Mouse (Mus musculus) heart, postnatal 10 days (tissue): ENCODE results near the gene Acadm. TPM values are rescaled to one million over a fixed set of nuclear protein-coding genes. Genes with fewer than 3 reads are reported as not detected.
A peak's percentile ranks its signal among the peaks of the same experiment; 100 is the strongest.

Experiments used
- DNase-seq, 2 experiments: peaks; one replicate each; pipeline ENCODE4 v3.0.0; 2021
- intact Hi-C: fragments of 180-260 bp; cut with DNase I; formaldehyde crosslinking; loops from one replicate; pipeline ENCODE4 v1.15.1; 2025
- total RNA-seq, 2 experiments: library from RNA; stranded (reverse); gene quantifications; 2 replicates each; pipeline ENCODE4 v1.2.3; 2021

The Acadm gene
- 100 to 1,000 TPM; 859 to 893 TPM for total RNA-seq

GRCm38 (mm10) chr3:153944335-153944990, at the start of gene Acadm:
TSS of gene Acadm (minus strand) at chr3:153944632.
- intact Hi-C loops, result no loop called here
- peak; percentile 99 for DNase-seq

GRCm38 (mm10) chr3:153984428-153985340, 40.3 kb upstream of the Acadm start:
- intact Hi-C loops, result loop anchor here (1.0 kb wide), 1 partner anchor 242 kb away; no protein-coding TSS in a partner anchor
- peak in 1 of 2 experiments; percentile 30 for DNase-seq

- intact Hi-C loops, result no loop called here
- no peak for DNase-seq
Observed at GRCm38 (mm10) chr3:153980611-153981010, 36.2 kb upstream of the Acadm start.

GRCm38 (mm10) chr3:153975791-153976190, 31.4 kb upstream of the Acadm start:
- no peak for DNase-seq
- intact Hi-C loops, result no loop called here

GRCm38 (mm10) chr3:153975060-153975459, 30.6 kb upstream of the Acadm start:
- DNase-seq, result no peak
- intact Hi-C loops, result no loop called here

GRCm38 (mm10) chr3:153973949-153974760, 29.7 kb upstream of the Acadm start:
- intact Hi-C loops, result no loop called here

GRCm38 (mm10) chr3:153973171-153973948, 28.9 kb upstream of the Acadm start, which contains the start of gene Slc44a5:
TSS of gene Slc44a5 (plus strand) at chr3:153973436.
- intact Hi-C loops, result no loop called here
- DNase-seq, result peak in 1 of 2 experiments; percentile 14

More at GRCm38 (mm10) chr3:153973949-153974760, 29.7 kb upstream of the Acadm start:
- no peak for DNase-seq

GRCm38 (mm10) chr3:153969451-153969850, 25.0 kb upstream of the Acadm start:
- intact Hi-C loops, result loop anchor here (10.0 kb wide), 1 partner anchor 605 kb away; no protein-coding TSS in a partner anchor

GRCm38 (mm10) chr3:153968549-153968948, 24.1 kb upstream of the Acadm start:
- DNase-seq, result peak in 1 of 2 experiments; percentile 37
- intact Hi-C loops, result loop anchor here (10.0 kb wide), 1 partner anchor 606 kb away; no protein-coding TSS in a partner anchor

More at GRCm38 (mm10) chr3:153969451-153969850, 25.0 kb upstream of the Acadm start:
- DNase-seq, result no peak

GRCm38 (mm10) chr3:153967447-153967846, 23.0 kb upstream of the Acadm start:
- DNase-seq, result no peak
- intact Hi-C loops, result loop anchor here (10.0 kb wide), 1 partner anchor 607 kb away; no protein-coding TSS in a partner anchor

- DNase-seq, result no peak
- intact Hi-C loops, result loop anchor here (10.0 kb wide), 1 partner anchor 613 kb away; no protein-coding TSS in a partner anchor
Observed at GRCm38 (mm10) chr3:153961632-153962389, 17.4 kb upstream of the Acadm start.

GRCm38 (mm10) chr3:153960884-153961283, 16.5 kb upstream of the Acadm start:
- no peak for DNase-seq
- intact Hi-C loops, result loop anchor here (10.0 kb wide), 1 partner anchor 614 kb away; no protein-coding TSS in a partner anchor

- intact Hi-C loops, result loop anchor here (1.0 to 10.0 kb wide), 2 partner anchors 267 to 615 kb away; no protein-coding TSS in a partner anchor
- DNase-seq, result no peak
Observed at GRCm38 (mm10) chr3:153959731-153960207, 15.3 kb upstream of the Acadm start.

GRCm38 (mm10) chr3:153959035-153959730, 14.8 kb upstream of the Acadm start:
- intact Hi-C loops, result loop anchor here (1.0 kb wide), 1 partner anchor 267 kb away; no protein-coding TSS in a partner anchor
- DNase-seq, result peak; percentile 34 to 70

GRCm38 (mm10) chr3:153957916-153958315, 13.5 kb upstream of the Acadm start:
- intact Hi-C loops, result no loop called here
- DNase-seq, result no peak

GRCm38 (mm10) chr3:153948176-153948575, 3.7 kb upstream of the Acadm start:
- intact Hi-C loops, result loop anchor here (5.0 kb wide), 1 partner anchor 379 kb away; no protein-coding TSS in a partner anchor
- no peak for DNase-seq

GRCm38 (mm10) chr3:153947271-153947670, 2.8 kb upstream of the Acadm start:
- no peak for DNase-seq
- intact Hi-C loops, result loop anchor here (5.0 kb wide), 1 partner anchor 380 kb away; no protein-coding TSS in a partner anchor
